Mouse (Mus musculus) c-Kit-positive CD71-positive TER-119-negative erythroid progenitor cells, embryonic 14.5 days (primary cell): Measurements from ENCODE around the gene Nhs.

Experiments used
- DNase-seq: peaks from one replicate; pipeline ENCODE4 v3.0.0-alpha.2; 2013; ENCODE audit warnings: low read depth

The Nhs gene

DNA sequence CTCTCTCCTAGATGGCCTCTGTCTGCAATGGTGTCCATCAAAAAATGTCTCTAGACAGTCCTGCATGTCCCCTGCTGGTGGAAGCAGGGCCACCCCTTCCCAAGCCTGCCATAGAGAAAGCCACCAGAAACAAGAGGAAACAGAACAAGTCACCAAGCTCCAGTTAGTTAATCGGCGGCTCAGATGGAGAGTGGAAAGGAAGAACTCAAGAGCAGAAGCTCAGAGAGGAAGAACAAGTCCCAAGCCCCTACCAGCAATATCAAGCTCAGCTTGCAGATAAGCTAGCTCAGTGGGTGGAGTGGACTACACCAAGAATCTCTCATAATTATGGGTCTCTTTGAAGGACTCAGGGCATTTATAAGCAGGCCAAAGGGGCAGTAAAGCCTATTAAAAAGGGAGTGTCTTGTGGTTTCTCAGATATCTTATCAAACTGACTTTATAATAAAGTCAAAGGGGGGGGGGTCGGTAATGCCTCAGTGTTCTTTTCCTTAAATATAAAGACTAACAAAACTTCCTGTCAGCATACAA, 139.4 kb downstream of the Nhs start:
- DNase-seq, result no peak

DNA sequence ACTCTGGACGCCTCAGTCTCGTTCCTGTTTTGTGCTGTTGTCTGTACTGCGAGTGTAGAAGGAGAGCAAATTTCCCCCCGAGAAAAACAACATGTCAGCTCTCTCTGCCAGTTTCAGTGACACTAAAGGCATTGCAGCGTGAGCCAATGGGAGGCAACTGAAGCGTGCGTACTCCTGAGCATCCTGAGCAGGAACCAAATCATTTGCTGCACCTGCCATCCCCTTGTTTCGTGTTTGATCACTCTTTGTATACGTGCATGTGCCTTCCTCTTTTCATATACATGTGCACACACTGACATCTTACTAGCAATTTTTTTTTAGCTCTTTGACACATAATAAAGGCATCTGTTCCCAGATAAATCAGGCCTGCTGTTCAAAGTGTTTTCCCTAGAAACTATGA, 142.1 kb downstream of the Nhs start:
- no peak for DNase-seq

DNA sequence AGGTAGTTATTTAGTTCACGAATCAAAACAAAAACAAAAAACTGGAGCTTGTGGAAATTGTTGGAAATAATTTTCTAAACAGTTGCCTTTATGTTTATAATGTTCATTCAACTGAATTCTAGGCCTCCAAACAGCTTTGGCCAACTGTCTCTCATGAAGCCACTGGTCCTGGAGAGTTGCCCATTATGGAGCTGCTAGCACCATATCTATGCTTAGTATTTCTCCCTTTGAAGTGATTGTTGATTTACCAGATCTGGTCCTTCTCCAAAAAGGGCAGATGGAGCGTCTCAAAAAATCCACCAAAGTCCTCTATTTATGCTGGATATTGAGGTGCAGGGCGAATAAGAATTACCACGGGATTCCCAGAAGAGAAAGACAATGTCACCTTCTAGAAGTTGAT, 147.0 kb downstream of the Nhs start:
- no peak for DNase-seq

DNA sequence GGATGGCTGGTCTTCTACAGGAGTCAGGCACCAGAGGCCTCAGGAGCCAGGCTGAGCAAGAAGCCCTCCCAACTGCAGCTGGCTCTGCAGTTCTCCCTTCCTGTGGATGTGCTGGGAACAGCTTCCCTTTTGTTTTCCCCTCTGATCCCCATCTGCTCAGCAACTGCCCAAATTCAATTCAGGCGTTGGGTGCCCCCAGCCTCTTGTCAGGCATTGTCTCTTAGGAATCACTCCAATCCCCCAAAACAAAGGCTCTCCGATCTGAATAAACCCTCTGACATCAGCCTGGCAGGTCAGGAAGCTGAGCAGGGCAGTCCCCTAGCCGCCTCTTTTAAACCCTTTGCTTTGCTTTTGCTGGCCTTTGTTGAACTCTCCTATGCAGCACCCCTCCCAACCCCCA, 149.7 kb downstream of the Nhs start:
- DNase-seq, result no peak

DNA sequence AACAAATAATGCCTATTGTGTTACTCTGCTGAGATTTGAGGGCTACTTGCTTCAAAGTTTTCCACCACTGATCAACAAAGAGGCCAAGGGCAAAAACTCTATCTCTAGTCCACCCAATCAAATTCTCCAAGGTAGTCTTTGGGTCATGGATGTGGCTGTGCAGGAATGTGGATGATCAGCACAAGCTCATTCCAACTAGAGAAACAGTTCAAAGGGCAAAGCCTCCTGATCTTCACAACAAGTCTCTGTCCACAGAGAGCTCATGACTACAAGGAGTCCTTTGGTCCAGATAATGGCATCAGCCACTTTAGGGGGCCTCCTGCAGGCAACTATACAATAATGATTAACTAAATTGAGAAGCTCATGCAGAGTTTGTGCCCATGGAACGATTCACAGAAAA, 155.7 kb downstream of the Nhs start:
- DNase-seq, result no peak

DNA sequence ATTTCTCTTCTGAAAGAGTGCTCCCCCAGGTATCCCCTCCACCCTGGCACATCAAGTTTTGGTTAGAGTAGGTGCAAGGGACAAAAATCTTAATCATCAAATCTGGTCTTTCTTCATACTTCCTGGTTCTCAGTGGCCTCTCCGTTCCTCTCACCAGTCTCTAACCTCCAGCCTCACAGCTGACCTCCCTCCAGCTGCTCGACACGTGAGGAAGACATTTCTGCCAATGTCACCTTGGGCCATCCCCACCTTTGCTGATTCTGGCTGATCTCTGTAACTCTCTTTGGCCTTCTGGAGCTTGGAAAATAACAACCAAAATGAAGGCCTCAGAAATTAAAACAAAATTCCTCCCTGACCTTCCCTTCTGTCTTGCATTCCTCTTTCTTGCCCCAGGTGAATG, 160.7 kb downstream of the Nhs start:
- DNase-seq, result no peak

DNA sequence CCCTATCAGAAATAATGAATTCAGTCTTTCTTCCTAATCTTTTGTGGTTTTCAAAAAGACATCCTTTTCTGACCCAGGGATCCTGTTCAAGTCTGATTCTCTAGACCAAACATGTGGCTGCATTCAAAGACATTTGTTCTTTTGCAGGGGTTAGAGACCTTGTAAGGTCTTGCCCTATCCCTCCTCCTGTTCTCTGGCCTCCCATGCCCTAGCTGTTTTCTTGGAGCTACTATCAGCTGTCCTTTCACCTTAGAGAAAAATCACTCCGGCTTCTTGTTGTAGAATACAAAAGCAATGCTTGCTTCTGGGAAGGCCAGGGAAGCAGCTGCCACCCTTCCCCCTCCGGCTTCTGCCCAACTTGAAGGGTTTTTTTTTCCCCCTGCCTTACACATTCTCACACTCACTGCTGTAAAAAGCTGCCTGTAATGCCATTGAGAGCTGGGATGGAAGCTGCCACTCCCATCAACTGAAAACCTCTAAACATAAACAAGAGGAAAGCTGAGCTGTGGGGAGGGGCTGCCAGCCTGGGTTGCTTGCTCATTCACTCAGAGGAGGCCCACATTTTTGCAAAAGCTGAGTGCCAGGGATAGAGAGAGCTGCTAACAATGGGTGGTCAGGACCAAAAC, 162.2 kb downstream of the Nhs start:
- no peak for DNase-seq

DNA sequence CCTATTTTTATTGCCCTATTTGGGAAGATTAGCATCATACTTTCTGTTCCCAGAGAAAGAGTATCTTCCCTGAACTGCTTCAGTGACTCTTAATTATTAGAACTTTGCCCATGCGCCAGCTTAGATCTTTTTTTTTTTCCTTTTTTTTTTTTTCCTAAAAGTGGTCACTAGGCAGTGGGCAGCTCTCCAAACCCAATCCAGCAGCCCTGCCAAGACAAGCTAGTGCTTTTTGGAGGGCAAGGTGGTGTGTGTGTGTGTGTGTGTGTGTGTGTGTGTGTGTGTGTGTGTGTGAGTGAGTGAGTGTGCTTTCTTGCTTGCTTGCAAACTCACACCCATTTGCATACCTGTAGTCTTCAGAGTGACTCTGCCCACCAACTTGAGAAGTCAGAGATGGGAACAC, 169.4 kb downstream of the Nhs start:
- DNase-seq, result no peak

DNA sequence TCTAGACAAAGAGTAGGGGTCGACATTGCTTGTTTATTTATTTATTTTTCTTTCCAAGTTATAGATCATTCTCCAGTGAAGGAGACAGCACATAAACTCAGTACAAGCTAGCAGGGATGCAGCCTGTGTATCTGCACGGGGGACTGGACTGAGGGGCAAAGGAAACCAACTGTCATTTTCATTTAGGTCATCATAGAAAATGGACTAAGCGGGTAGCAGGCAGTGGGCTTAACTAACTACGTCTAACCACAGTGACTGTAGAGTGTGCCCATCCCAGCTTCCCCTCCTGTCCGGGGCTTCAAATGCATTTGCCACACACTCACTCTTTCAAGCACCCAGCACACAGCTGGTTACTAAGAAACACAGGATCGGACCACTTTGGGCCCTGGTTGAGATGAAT, 174.6 kb downstream of the Nhs start:
- DNase-seq, result no peak

DNA sequence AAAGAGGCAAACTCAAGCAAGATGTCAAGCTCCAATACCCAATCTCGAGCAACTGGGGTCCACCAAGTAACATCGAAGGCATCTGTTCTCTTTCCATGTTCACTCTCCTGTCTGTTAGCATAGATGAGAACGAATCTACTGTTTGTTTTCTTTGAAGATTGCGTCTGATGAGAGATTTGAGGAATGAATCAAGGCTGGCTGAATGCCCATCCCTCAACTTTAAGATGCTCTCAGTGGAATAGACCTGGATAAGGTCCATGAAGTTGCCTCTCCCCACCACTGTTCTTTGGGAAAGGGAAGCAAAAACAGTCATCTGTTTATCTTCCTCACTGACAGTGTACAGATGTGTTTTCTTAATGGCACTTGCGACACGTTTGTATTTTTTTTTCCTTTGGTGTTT, 178.1 kb downstream of the Nhs start:
- DNase-seq, result no peak

DNA sequence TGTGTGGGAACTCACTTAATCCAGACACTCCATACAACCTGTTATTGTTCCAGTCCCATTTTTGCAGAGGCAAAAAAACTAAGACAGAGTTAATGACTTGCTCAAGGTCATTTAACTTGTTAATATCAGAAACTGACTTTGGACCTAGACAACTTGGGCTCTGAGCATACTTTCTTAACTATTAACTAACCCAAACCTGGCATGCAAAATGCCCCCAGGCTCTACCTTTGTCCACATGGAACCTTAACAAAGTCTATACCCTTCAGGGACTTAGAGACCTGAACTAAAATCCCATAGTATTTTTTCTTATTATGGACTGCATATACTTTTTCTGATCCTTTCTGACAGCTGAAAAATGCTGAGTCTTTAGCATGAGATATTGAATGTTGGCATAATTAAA, 179.6 kb downstream of the Nhs start:
- DNase-seq, result no peak

DNA sequence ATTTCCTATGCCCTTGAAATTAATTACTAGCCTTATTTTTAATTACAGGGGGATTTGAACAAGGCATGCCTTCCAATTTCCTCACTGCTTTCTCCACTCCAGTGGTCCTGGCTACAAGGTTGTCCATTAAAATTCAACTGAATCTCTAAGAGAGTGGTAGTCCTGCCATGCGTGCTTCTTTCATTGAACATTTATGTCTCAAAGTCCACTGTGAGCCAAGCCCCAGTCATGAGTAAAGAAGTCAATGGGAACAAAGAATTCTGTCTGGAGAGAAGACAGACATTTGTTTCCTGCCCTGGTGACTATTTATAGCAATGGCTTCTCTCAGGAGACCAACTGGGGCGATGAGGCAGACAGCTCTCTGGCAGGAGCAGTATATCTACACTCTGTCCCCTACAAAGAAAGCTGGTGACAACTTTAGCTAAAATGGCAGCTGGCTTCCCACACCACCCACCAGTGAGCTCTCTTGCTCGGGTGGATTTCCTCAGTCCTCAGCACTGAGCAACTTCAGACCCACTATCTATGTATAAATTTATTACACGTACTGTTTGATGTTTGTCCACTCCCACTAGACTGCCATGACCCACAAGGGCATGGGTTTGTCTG, 182.2 kb downstream of the Nhs start:
- DNase-seq, result no peak

DNA sequence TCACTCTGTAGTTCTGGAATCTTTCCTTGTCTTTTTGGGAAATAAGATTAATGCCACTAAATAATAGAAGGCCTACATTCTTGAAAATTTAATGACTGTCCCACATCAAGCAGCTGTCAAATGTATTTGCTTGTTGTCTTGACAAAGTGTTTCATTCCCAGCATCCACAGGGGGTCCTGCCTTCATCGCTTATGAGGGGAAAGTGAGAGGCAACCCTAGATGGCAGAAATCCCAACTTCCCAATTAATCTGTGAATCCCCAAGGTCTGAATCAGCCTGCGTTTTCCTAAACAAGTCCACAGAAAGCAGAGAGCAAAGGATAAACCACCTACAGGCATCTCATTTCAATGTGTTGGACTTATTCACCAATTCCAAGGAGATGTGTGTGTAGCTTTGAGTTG, 183.2 kb downstream of the Nhs start:
- DNase-seq, result no peak

DNA sequence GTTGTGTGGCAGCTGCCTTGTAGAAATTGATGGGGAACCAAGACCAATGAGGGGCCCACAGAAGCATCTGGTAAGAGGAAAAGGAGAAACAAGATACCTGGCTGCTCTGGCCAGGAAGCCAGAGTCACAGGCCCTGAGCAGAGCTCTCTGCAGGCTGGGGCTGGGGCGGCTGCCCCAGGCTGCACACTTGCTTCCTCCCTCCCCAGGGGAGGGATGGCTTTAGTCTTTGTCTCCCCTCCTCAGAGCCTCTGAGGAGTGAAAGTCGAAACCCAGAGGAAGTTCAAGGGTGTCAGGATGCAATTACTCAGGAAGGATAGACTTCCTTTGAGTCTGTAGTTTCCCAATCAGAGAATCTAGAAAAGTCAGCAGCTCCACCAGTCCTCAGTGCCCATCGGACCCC, 186.0 kb downstream of the Nhs start:
- no peak for DNase-seq

DNA sequence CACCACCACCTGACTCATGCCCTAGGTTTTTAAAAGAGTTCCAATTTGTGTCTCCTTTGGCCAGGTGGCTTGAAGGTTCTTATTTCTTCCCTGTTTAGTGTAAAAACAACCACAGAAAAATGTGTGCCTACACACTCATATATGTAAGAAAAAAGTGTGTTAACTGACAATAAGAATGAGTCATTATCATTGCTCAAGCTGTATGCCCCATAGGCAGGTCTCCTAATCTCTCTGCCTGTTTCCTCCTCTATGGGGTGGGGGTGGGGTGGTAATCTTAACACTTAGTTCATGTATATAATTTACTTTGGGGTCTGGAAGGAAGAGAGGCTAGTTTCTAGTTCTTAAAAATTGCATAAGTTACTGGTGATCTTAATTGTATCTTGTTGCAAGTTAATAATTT, 186.8 kb downstream of the Nhs start:
- DNase-seq, result no peak

DNA sequence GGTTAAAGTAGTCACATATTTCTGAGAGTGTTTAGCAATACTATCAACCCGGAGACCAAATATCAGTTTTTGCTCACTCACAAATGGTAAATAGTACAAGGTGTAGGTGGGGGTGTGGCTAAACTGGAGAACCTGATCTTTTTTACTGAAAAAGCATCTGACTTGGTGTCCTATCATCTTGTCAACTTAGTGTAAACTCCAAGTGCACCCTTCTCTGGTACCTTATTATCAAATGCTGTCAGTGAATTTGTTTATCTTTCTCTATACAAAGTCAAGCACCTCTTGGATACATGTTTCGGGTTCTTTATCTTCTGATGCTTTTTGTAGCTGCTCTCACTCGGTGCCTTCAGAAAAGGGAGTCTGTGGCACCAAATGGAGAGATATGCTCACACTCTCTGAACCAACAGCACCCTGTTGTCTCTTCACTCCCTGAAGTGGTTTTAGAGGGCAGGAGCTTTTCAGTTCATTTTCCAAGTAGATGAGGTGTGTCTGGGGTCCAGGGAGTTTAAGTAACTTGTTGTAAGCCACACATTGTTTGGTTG, 187.5 kb downstream of the Nhs start:
- DNase-seq, result peak; percentile 21

DNA sequence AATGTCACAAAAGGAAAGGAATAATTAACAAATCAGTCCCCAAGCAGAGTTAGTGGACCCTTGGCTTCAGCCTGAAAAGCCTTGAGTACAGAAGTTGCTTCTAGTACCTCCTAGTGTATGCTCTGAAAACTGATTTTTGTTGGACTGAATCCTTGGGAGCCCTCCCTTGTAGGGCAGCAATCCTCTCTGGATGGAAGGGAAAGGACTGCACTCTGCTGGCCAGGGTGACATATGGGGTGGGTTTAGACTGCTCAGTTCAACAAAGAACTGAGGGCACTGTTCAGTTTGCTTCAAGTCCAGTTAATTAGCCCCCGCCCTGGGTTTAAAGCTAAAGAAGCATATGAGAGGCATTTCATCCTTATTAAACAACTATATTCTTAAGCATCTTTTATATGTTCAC, 188.4 kb downstream of the Nhs start:
- DNase-seq, result no peak

DNA sequence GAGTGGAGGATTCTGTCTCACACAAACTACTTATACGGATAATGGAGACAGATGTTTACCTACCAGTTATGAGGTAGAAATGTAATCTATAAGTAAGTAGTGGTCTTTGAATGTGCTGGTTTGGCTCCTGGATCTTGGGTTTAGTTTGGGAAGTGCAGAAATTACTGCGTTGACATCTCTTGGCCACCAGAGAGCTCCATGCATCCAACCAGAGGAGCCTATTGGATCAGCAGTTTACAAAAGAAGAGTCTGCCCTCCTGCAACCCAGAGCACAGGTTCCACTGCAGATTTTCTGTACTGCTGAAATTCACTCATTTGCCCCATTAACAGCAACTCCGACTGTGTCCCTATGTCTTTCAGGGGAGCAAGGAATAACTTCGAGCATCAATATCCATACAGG, 191.8 kb downstream of the Nhs start:
- DNase-seq, result no peak

DNA sequence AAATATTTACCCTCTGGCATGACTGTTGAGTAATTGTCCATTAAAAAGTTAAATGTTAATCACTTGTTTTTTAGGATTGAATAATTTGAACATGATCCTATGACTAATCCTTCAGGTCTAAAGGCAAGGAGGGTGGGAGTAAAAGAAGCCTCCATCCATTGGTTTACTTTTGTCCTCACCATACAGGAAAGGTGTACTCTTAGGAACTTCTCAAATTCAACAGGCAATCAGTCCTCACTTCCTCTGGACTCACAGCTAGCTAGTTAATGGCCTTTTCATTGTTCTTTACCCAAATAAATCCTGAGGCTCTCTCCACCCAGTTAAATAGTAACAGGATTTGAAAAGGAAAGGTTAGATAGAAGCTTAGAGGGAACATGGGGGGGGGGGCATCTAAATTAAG, 196.2 kb downstream of the Nhs start:
- no peak for DNase-seq

DNA sequence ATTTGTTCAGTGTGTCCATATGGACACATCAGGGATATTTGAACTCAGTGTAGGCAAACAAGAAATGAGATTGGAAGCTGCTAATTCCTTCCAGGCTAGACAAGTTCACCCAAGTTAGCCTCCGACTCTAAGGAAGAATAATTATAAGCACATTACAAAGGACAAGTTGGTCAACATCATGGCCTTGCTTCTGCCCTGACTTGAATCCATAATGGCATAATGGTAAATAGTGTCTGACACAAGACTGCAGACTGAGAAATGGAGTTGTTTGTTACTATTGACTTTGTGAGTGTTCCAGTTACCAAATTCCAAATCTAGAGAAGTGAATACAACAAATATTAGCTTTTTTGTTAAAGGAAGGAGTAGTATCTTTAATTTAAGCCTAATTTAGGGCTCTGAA, 196.7 kb downstream of the Nhs start:
- DNase-seq, result no peak

DNA sequence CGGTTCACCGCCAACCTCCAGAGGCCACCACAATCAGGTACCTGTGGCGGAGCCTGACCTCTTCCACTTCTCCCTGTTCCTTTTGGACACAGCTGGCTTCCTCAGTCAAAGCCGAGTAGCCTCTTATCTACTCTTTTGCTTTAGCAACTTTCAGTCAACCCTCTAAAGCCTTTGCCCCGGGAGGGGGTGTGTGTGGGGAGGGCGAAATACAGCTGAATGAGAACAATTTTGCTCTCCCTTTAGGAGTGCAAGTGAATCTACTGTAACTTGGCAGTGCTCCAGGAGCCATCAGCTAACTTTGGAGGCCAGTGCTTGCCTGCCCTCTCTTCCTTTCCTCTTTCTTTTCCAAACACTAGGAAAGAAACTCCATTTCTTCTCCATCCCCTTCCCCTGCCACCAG, 197.8 kb downstream of the Nhs start:
- DNase-seq, result no peak

DNA sequence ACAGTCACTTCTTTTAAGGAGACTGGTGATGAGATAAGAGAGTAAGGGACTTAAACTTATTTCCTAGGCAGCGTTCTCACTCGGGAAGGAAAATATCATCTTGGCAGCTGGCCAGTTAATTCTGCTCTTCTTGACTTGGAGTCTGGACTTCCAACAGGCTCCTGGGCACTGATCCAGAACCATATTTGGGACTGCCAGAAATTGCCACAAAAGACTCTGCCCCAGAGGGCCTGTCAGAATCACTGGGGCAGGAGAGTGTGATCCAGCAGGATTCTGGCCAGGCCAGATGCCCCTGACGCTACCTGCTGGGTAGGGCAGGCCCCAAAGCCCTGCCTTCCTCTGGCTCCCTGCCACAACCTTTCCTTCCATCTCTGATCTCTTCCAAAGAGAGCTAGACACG, 198.4 kb downstream of the Nhs start:
- DNase-seq, result no peak

DNA sequence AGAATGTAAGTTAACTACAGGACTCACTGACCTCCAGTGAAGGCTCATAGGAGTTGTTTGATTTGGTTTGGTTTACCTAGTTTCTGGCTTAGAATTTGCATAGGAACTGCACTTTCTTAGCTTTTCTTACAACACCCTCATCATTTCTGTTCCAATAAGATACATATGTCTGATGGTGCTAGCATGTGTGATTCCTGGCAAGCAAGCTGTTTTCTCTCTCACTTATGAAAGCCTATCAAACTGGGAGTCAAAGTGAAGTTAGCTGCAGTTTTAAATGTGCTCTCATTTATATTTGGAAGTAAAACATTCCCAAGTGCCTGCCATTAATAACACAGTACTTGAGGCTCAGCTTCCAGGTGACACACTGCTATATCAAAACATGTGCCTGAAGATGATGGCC, 207.2 kb downstream of the Nhs start:
- no peak for DNase-seq

DNA sequence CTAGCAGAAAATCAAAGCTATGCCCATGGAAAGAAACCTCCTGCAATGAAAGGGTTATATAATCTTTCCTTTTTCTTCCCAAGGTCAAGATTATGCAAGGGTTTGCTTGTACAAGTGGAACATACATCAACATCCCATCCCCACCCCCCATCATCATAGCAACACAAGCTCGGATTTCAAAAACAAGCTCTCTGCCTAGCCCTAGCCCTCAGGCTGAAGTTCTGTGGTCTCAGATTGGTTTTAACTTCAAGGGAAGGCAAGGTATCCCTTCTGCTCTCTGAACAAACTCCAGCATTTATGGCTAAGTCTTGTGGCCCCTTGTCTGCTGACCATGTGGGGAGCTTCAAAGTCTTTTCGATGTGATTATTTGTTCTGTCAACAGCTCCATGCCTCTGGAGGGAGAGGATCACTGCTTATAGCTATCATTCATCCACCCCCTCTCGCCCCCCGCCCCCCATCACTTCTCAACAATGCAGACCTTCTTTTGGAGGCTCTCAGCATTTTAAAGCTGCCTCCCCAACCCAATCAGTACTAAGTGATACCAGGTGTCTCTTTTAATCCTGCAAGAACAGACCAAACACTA, 216.3 kb downstream of the Nhs start:
- no peak for DNase-seq
